Comparison of ENCODE assay signal across 24 mouse cellular contexts in genomic region chr8:94473431-94473830, GRCm38 (mm10). TPM values are rescaled to one million over a fixed set of nuclear protein-coding genes. Genes with fewer than 3 reads are reported as not detected.
DNase-seq lines count a peak whose midpoint lies in the region; ATAC-seq and TF ChIP-seq lines count a peak whose summit lies in the region.
"Had no signal": no experiment of that assay in that cellular context is flagged by ENCODE, and none has a peak within 500 bp of the region (broad histone marks: within the 10 kb centered on the region; RNA-seq: fewer than 3 reads in every experiment).

No protein-coding gene starts in this region.

- in situ Hi-C loops in ES-E14 (cut with MboI; ENCODE audit: low sequenced_read_pairs in 2 of 2, unreplicated experiment in 2 of 2), result no loop called here

- H3K9me3 ChIP-seq in embryonic facial prominence, embryonic 15.5 days (replicated peaks), result no peaks in the 10 kb centered on the region
- H3K9me3 ChIP-seq in embryonic facial prominence, embryonic 10.5 days, result no peaks in the 10 kb centered on the region
- no peaks in the 10 kb centered on the region for H3K9me3 ChIP-seq in heart, embryonic 11.5 days (replicated peaks; ENCODE audit: control insufficient read depth, low read length)
- no peaks in the 10 kb centered on the region for H3K9me3 ChIP-seq in ES-E14 (ENCODE audit: control insufficient read depth, insufficient read depth, low read depth, low read length)
- H3K9me3 ChIP-seq: G1E had no signal

- no peaks in the 10 kb centered on the region for H3K4me1 ChIP-seq in embryonic facial prominence, embryonic 15.5 days
- no peaks in the 10 kb centered on the region for H3K4me1 ChIP-seq in embryonic facial prominence, embryonic 10.5 days
- H3K4me1 ChIP-seq in heart, embryonic 11.5 days (ENCODE audit: control insufficient read depth, insufficient read depth, low read length), result no peaks in the 10 kb centered on the region
- no peaks in the 10 kb centered on the region for H3K4me1 ChIP-seq in ES-E14 (ENCODE audit: control insufficient read depth in 2 of 2, insufficient read depth in 2 of 2, low read length in 2 of 2, poor library complexity in 1 of 2)

- intact Hi-C loops in left cerebral cortex, postnatal 36 days (cut with DNase I), result no loop called here

- ATAC-seq in embryonic facial prominence, embryonic 15.5 days (ENCODE audit: insufficient number of reproducible peaks, low FRiP score, low TSS enrichment, low read depth), result 0 out of 2 replicates have a peak, but pooled peaks have one; percentile 39
- ATAC-seq in heart, embryonic 11.5 days (replicated peaks; ENCODE audit: insufficient number of reproducible peaks, low FRiP score, low TSS enrichment), result no peak
- ATAC-seq: activated CD4-positive, CD25-positive, alpha-beta regulatory T cell, adult 4 months; CD4-positive, CD25-positive, alpha-beta regulatory T cell, adult 4 months; Patski had no signal

- no peaks in the 10 kb centered on the region for H3K27me3 ChIP-seq in embryonic facial prominence, embryonic 15.5 days
- H3K27me3 ChIP-seq in embryonic facial prominence, embryonic 10.5 days (replicated peaks; ENCODE audit: low read depth, poor library complexity, severe bottlenecking), result no peaks in the 10 kb centered on the region
- no peaks in the 10 kb centered on the region; the same call in none of the 2 replicates for H3K27me3 ChIP-seq in heart, embryonic 11.5 days (ENCODE audit: control insufficient read depth, insufficient read depth, low read length)
- H3K27me3 ChIP-seq: CH12.LX had no signal

- DNase-seq in embryonic facial prominence, embryonic 10.5 days (ENCODE audit: low spot score), result no peak
- peak; percentile 85 for DNase-seq in heart, adult 11 months
- peak; percentile 40 for DNase-seq in testis, postnatal 10 days (ENCODE audit: low spot score)
- DNase-seq in testis, postnatal 14 days (ENCODE audit: low spot score), result no peak
- no peak for DNase-seq in ES-E14 (ENCODE audit: low read depth, low spot score)
- DNase-seq in left cerebral cortex, postnatal 36 days (ENCODE audit: low spot score in 2 of 2), result no peak
- DNase-seq: adrenal gland, adult 2 months; adrenal gland, adult 8-10 months; adrenal gland, postnatal 10 days; adrenal gland, postnatal 14 days; adrenal gland, postnatal 25 days; adrenal gland, postnatal 36 days; B cell, adult 2 months; cerebellum, adult 11 months; cerebellum, adult 11-12 months; cerebellum, adult 18-20 months had no signal

- 69% methylated on average over 21 of the region's 21 CpGs for WGBS in embryonic facial prominence, embryonic 15.5 days
- 81% methylated on average over 21 of the region's 21 CpGs for WGBS in embryonic facial prominence, embryonic 10.5 days
- WGBS in heart, embryonic 11.5 days (ENCODE audit: insufficient replicate concordance), result 73% methylated on average over 21 of the region's 21 CpGs

- H3K4me3 ChIP-seq in embryonic facial prominence, embryonic 15.5 days (replicated peaks), result no peak overlapping the region
- no peak overlapping the region for H3K4me3 ChIP-seq in embryonic facial prominence, embryonic 10.5 days
- H3K4me3 ChIP-seq in heart, embryonic 11.5 days (ENCODE audit: low read depth, low read length), result no peak overlapping the region
- no peak overlapping the region for H3K4me3 ChIP-seq in ES-E14 (ENCODE audit: insufficient read depth in 1 of 2, low read depth in 1 of 2, low read length in 2 of 2, poor library complexity in 1 of 2, severe bottlenecking in 1 of 2)

- no peak overlapping the region for H3K9ac ChIP-seq in embryonic facial prominence, embryonic 15.5 days
- no peak overlapping the region for H3K9ac ChIP-seq in heart, embryonic 11.5 days (ENCODE audit: low read depth, low read length)
- no peak overlapping the region for H3K9ac ChIP-seq in ES-E14 (ENCODE audit: insufficient read depth, low read depth, low read length, poor library complexity, severe bottlenecking)

- no peaks in the 10 kb centered on the region for H3K36me3 ChIP-seq in embryonic facial prominence, embryonic 15.5 days
- no peaks in the 10 kb centered on the region for H3K36me3 ChIP-seq in embryonic facial prominence, embryonic 10.5 days (replicated peaks)
- no peaks in the 10 kb centered on the region for H3K36me3 ChIP-seq in heart, embryonic 11.5 days (ENCODE audit: control insufficient read depth, insufficient read depth, low read length)
- H3K36me3 ChIP-seq in ES-E14 (ENCODE audit: control insufficient read depth, insufficient read depth, low read length, poor library complexity, severe bottlenecking), result no peaks in the 10 kb centered on the region
- H3K36me3 ChIP-seq: G1E had no signal

- no peak overlapping the region for H3K27ac ChIP-seq in embryonic facial prominence, embryonic 15.5 days (replicated peaks)
- H3K27ac ChIP-seq in embryonic facial prominence, embryonic 10.5 days (replicated peaks), result no peak overlapping the region
- no peak overlapping the region for H3K27ac ChIP-seq in heart, embryonic 11.5 days (ENCODE audit: low read depth, low read length)
- H3K27ac ChIP-seq in ES-E14 (ENCODE audit: insufficient read depth, low read depth, low read length, poor library complexity, severe bottlenecking), result peak overlapping the region; percentile 23; the same call in 1 of the 2 replicates

- no peak overlapping the region for H3K4me2 ChIP-seq in embryonic facial prominence, embryonic 15.5 days (replicated peaks)
- H3K4me2 ChIP-seq in heart, embryonic 11.5 days, result no peak overlapping the region

TF ChIP-seq in ES-E14, 5 proteins besides CTCF, POLR2A, EP300 and RAD21:
- no peak for TF ChIP-seq MAFK (IDR thresholded peaks at IDR 0.05; ENCODE audit: insufficient read depth, low read depth, low read length)
- TF ChIP-seq ZC3H11A (IDR thresholded peaks at IDR 0.05; ENCODE audit: borderline replicate concordance, low read depth, low read length), result no peak
- TF ChIP-seq HCFC1 (IDR thresholded peaks at IDR 0.05; ENCODE audit: borderline replicate concordance, insufficient read depth, low read length), result no peak
- TF ChIP-seq ZNF384 (IDR thresholded peaks at IDR 0.05; ENCODE audit: low read depth, low read length), result no peak
- TF ChIP-seq CHD2 (IDR thresholded peaks at IDR 0.05; ENCODE audit: low read depth, low read length), result no peak

RNA-seq across cellular contexts. Expression of gene Nlrc5, which starts 39.3 kb away (rescaled TPM):
- polyA plus RNA-seq in embryonic facial prominence, embryonic 15.5 days (2015; fragmentation: Nextera tagmentation; extraction: Ambion mirVana), result 0.35 and 0.40 TPM in 2 replicates
- 0.06 TPM in 1 of 2 replicates, not detected in the other for polyA plus RNA-seq in embryonic facial prominence, embryonic 10.5 days (2016; fragmentation: Nextera tagmentation; extraction: Ambion mirVana)
- 0.13 TPM in 1 of 2 replicates, not detected in the other for polyA plus RNA-seq in heart, embryonic 11.5 days (2014; fragmentation: Nextera tagmentation; extraction: Ambion mirVana)
- total RNA-seq in ES-E14 (2012; rRNA removed), result 0.76 and 1.8 TPM in 2 replicates
- under 1 TPM; 0.42 to 0.95 TPM for total RNA-seq in left cerebral cortex, postnatal 36 days (2021)
- total RNA-seq: MEL had no signal

RNA-seq across cellular contexts. Expression of gene Cpne2, which starts 59.4 kb away (rescaled TPM):
- 15.6 and 16.1 TPM in 2 replicates for polyA plus RNA-seq in embryonic facial prominence, embryonic 15.5 days (2015; fragmentation: Nextera tagmentation; extraction: Ambion mirVana)
- polyA plus RNA-seq in embryonic facial prominence, embryonic 10.5 days (2016; fragmentation: Nextera tagmentation; extraction: Ambion mirVana), result 9.1 and 9.9 TPM in 2 replicates
- polyA plus RNA-seq in heart, embryonic 11.5 days (2014; fragmentation: Nextera tagmentation; extraction: Ambion mirVana), result 7.6 and 8.1 TPM in 2 replicates
- 6.4 and 12.5 TPM in 2 replicates for total RNA-seq in ES-E14 (2012; rRNA removed)
- 10 to 100 TPM; 18.0 to 24.7 TPM for total RNA-seq in left cerebral cortex, postnatal 36 days (2021)

Comparison
In these comparisons a context has a peak if more than half of its experiments do, and no peak if none do; other contexts are left out.
1. DNase-seq: peak in heart, adult 11 months (single experiment) and testis, postnatal 10 days (single experiment); none in embryonic facial prominence, embryonic 10.5 days (single experiment), testis, postnatal 14 days (single experiment), ES-E14 (single experiment) and left cerebral cortex, postnatal 36 days (0 of 2).